Mouse (Mus musculus) erythroblast, adult 5-6 weeks (primary cell): ENCODE results near the gene Selenon. TPM values are rescaled to one million over a fixed set of nuclear protein-coding genes. Genes with fewer than 3 reads are reported as not detected.

Source experiments
- ATAC-seq: replicated peaks from 2 replicates; pipeline ENCODE4 v1.8.0; 2016; ENCODE audit warnings: moderate number of reproducible peaks, mild to moderate bottlenecking, moderate TSS enrichment, inconsistent platforms; ENCODE audit not compliant: poor library complexity, low FRiP score, severe bottlenecking
- total RNA-seq, 2 experiments: library from RNA; stranded (forward) in 1 of 2; stranded (reverse) in 1 of 2; fragments of 150-400 nt in 1 of 2; fragments of 200-764, 138-1000 nt in 1 of 2; gene quantifications; 2 replicates each; pipeline versions ENCODE4 v1.2.3 to v1.2.4; 2015 to 2017; ENCODE audit warnings: low replicate concordance in 2 of 2

The Selenon gene
- 6.3 and 7.9 TPM in 2 replicates for total RNA-seq (2015; ENCODE audit: low replicate concordance)
- 1.4 and 2.9 TPM in 2 replicates for total RNA-seq (2017; ENCODE audit: low replicate concordance)

GRCm38 (mm10) chr4:134551494-134552316 is at the start of gene Selenon:
Gene Selenon (minus strand): TSS chr4:134552166.
- ATAC-seq = no peak

- no peak for ATAC-seq
Measured at GRCm38 (mm10) chr4:134601404-134601803, 49.4 kb upstream of the Selenon start.

GRCm38 (mm10) chr4:134600777-134601176 is 48.8 kb upstream of the Selenon start:
- ATAC-seq = no peak

- no peak for ATAC-seq
Measured at GRCm38 (mm10) chr4:134600060-134600459, 48.1 kb upstream of the Selenon start.

- no peak for ATAC-seq
Measured at GRCm38 (mm10) chr4:134596816-134597692, 45.1 kb upstream of the Selenon start.

GRCm38 (mm10) chr4:134594731-134595439 is 42.9 kb upstream of the Selenon start:
- ATAC-seq = no peak

- ATAC-seq = no peak
Measured at GRCm38 (mm10) chr4:134592442-134592841, 40.5 kb upstream of the Selenon start.

- ATAC-seq = no peak
Measured at GRCm38 (mm10) chr4:134591506-134592061, 39.6 kb upstream of the Selenon start.

- peak; percentile 73 for ATAC-seq
Measured at GRCm38 (mm10) chr4:134590227-134590926, 38.4 kb upstream of the Selenon start.

- no peak for ATAC-seq
Measured at GRCm38 (mm10) chr4:134589786-134590185, 37.8 kb upstream of the Selenon start.

GRCm38 (mm10) chr4:134588951-134589350 is 37.0 kb upstream of the Selenon start:
- no peak for ATAC-seq

GRCm38 (mm10) chr4:134588287-134588686 is 36.3 kb upstream of the Selenon start:
- ATAC-seq = no peak

GRCm38 (mm10) chr4:134587636-134588197 is 35.8 kb upstream of the Selenon start:
- no peak for ATAC-seq

GRCm38 (mm10) chr4:134586631-134587030 is 34.7 kb upstream of the Selenon start:
- no peak for ATAC-seq

GRCm38 (mm10) chr4:134586126-134586525 is 34.2 kb upstream of the Selenon start:
- no peak for ATAC-seq

GRCm38 (mm10) chr4:134583513-134583912 is 31.5 kb upstream of the Selenon start:
- 0 out of 2 replicates have a peak, but pooled peaks have one; percentile 37 for ATAC-seq

- ATAC-seq = no peak
Measured at GRCm38 (mm10) chr4:134581365-134581764, 29.4 kb upstream of the Selenon start.

- no peak for ATAC-seq
Measured at GRCm38 (mm10) chr4:134580351-134581148, 28.6 kb upstream of the Selenon start.
